Mouse (Mus musculus): ENCODE measurements at regions not wholly inside any gene's neighbourhood (a gene's known extent, or its start where the extent isn't known, plus 50 kb on each side); places are given as distances from the start of the nearest gene placed in this dataset.

DNA sequence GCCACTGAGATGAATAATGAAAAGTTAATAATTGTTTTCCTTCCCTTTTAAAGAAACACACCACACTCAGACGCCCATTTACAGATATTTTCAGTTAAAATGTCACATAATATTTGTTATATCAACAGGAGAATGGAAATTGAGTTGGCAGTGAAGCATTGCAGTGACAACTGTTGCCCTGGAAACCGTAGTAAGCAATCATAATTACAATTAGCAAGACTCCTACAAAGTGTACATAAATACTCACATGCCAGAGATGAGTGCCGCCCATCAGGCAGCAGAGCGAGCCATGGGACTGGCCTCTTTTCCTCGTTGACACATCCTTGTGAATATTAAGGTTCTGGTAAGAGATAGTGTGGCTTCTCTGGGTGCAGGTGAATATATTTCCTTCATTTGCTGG lies 129.6 kb upstream of the Kif2a start:
- no peaks in the 10 kb centered on the region for H3K27me3 ChIP-seq
- no peak overlapping the region for H3K4me3 ChIP-seq
- WGBS = 72% methylated on average over 5 of the region's 5 CpGs
- no peak overlapping the region for H3K9ac ChIP-seq
- H3K9me3 ChIP-seq = no peaks in the 10 kb centered on the region
- H3K27ac ChIP-seq (replicated peaks) = no peak overlapping the region
- no peak overlapping the region for H3K4me2 ChIP-seq
- H3K36me3 ChIP-seq = no peaks in the 10 kb centered on the region
- peaks cover 5% of the 10 kb centered on the region; the same call in 1 of the 2 replicates for H3K4me1 ChIP-seq (replicated peaks)
- ATAC-seq (ENCODE audit: low read depth) = no peak

DNA sequence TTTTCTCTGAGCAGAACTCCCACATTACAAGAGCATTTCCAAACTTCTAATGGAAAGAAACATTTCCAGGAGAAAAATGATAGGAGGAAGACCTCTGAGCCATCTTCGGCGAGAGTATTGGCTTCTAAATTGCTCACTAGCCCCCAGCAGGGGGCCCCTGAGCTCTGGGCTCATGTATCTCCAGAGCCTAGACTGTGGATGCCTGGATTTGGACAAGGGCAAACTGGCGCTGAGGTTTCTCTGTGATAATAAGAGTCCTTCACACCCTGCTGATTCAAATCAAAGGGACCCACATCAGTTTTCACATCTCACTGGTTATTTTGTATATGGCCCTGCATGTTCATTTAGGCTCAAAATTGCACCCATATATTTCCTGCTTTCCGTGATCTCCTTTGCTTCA lies 119.3 kb upstream of the Kif2a start:
- no peak for ATAC-seq (ENCODE audit: low read depth)
- H3K27me3 ChIP-seq = no peaks in the 10 kb centered on the region
- H3K36me3 ChIP-seq = no peaks in the 10 kb centered on the region
- H3K27ac ChIP-seq (replicated peaks) = no peak overlapping the region
- WGBS = 50% methylated on average over 4 of the region's 4 CpGs
- no peaks in the 10 kb centered on the region for H3K9me3 ChIP-seq
- H3K9ac ChIP-seq = no peak overlapping the region
- H3K4me1 ChIP-seq (replicated peaks) = no peaks in the 10 kb centered on the region
- H3K4me2 ChIP-seq = no peak overlapping the region
- no peak overlapping the region for H3K4me3 ChIP-seq

DNA sequence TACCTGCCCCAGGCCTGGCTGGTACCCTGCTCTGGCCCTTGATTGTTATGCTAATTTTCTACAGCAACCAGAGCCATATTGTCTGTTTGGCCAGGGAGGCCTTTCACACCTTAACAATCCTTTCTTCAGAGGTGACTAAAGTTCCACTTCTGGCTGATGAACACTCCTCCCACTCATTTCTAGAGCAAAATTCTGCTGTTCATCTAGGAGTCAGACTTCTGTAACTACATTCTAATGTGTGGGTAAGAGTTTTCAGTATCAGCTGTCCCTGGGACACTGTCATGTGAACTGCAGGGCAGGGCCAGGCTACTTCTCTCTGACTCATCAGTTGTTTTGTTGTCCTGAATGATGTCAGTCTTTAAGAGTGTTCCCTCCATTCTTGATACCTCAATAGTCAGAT lies 112.2 kb upstream of the Kif2a start:
- Histone ChIP-seq H3K9ac (no peak overlapping the region), H3K4me2 (no peak overlapping the region), H3K9me3 (no peaks in the 10 kb centered on the region), H3K27me3 (no peaks in the 10 kb centered on the region), H3K27ac (replicated peaks) (no peak overlapping the region), H3K4me3 (no peak overlapping the region), H3K4me1 (replicated peaks) (no peaks in the 10 kb centered on the region), H3K36me3 (no peaks in the 10 kb centered on the region)
- ATAC-seq (ENCODE audit: low read depth) = no peak

DNA sequence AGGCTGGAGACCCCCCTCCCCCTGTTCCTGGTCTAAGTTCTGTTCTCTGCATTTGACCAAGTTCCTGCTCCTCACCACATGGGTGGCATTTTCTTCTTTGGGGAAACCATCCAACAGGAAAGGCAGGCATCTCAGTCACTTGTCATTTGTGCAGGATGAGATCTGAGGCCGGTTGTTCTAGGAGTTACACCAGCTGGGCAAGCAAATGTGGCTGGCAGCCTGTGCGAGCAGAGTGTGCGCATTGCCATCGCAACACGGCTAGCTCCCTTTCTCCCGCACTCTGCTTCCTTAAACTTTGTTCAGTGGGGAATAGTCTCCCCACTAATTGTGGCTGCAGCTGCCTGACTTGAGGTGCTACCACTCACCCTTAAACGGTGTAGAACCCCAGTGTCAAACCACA lies 104.7 kb upstream of the Kif2a start:
- no peak for ATAC-seq (ENCODE audit: low read depth)
- Histone ChIP-seq H3K27ac (replicated peaks) (no peak overlapping the region), H3K9ac (no peak overlapping the region), H3K27me3 (no peaks in the 10 kb centered on the region), H3K4me2 (no peak overlapping the region), H3K4me3 (no peak overlapping the region), H3K36me3 (no peaks in the 10 kb centered on the region), H3K9me3 (no peaks in the 10 kb centered on the region), H3K4me1 (replicated peaks) (no peaks in the 10 kb centered on the region)
- WGBS = 90% methylated on average over 7 of the region's 7 CpGs

DNA sequence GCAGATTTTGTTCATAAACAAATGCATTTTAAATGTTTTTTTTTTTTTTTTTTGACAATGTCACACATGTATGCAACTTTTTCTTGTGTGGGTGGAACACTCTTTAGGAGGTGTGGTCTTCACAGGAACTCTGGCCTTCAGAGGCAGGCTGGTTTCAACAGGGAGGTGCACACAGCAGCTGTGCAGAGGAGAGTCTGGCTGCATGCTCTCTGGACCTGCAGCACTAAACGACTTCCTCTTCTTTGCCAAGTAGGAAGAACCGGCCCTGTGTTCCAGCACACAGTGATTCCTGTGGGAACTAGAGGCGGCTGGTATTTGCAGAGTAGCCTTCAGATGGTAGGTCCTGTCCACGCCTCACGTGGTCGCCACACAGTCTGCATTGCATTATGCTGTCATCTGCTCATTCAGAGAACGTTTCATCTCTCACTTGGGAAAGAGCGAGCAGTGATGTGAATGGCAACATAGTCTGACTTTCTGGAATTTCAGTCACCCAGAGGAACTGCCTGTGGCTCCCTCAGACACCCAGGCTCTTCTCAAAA lies 102.3 kb upstream of the Kif2a start:
- WGBS = 75% methylated on average over 8 of the region's 8 CpGs
- Histone ChIP-seq H3K27ac (replicated peaks) (no peak overlapping the region), H3K4me3 (no peak overlapping the region), H3K36me3 (no peaks in the 10 kb centered on the region), H3K27me3 (no peaks in the 10 kb centered on the region), H3K9ac (no peak overlapping the region), H3K4me2 (no peak overlapping the region), H3K9me3 (no peaks in the 10 kb centered on the region), H3K4me1 (replicated peaks) (no peaks in the 10 kb centered on the region)
- ATAC-seq (ENCODE audit: low read depth) = no peak

DNA sequence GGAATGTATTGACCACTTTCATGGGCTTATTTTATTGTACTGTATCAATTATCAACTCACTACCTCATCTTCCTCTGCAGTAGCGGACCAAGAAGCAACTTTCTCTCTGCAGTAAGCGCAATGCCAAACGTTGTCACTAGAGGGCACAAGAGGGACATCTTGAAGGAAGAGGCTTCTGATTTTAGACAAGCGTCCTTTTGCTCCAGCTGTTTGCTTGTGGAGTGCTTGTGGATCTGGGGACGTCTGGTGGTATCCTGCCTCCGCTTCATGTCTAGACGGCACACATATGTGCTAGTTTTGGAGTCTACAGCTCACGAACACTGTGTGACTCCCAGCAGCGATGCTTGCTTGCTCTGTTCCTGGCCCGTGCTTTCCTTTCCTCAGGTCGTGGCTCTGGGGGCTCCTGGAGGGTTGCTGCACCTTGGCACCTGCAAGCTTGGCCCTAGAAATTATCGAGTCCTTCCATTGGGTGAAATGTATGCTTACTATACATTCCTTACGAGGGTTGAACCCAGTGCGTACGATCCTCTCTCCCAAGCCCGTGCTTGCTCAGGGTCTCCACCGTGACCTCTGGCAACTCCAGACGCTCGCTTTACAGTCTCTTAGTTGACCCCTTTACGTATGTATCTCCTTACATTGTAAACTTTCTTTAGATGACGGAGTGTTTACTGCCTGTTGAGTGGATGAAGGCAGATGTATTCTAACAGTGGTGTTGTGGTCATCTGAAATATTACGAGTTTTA lies 92.2 kb upstream of the Kif2a start:
- ATAC-seq (ENCODE audit: low read depth) = peak; percentile 67; the same call in 1 of the 2 replicates
- Histone ChIP-seq H3K4me1 (replicated peaks) (no peaks in the 10 kb centered on the region), H3K4me3 (no peak overlapping the region), H3K9ac (no peak overlapping the region), H3K4me2 (no peak overlapping the region), H3K27me3 (no peaks in the 10 kb centered on the region), H3K36me3 (no peaks in the 10 kb centered on the region), H3K9me3 (no peaks in the 10 kb centered on the region), H3K27ac (replicated peaks) (no peak overlapping the region)
- WGBS = 60% methylated on average over 22 of the region's 22 CpGs

DNA sequence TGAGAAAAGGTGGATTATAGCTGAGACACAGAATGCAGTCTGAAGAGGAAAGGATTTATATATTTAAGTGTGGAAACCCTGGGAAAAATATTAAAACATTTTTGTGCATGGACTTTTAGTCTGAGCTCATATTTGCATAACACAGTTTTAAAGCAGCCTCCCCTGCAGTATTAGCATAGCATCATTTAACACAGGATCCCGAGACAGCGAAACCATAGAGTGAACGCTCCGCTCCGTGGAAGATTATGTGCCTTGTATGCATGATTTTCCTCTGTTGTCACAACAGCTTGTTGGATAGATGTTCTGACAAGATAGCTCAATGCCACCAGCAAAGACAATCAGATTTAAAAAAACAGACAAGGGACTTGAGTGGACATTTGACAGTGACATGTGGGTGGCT lies 86.1 kb upstream of the Kif2a start:
- Histone ChIP-seq H3K4me1 (replicated peaks) (peaks cover 7% of the 10 kb centered on the region), H3K27me3 (no peaks in the 10 kb centered on the region), H3K36me3 (no peaks in the 10 kb centered on the region), H3K9ac (no peak overlapping the region), H3K4me2 (0 out of 2 replicates have a peak overlapping the region, but pooled peaks have one; percentile 16), H3K27ac (replicated peaks) (no peak overlapping the region), H3K4me3 (no peak overlapping the region), H3K9me3 (no peaks in the 10 kb centered on the region)
- 69% methylated on average over 5 of the region's 5 CpGs for WGBS
- ATAC-seq (ENCODE audit: low read depth) = no peak

DNA sequence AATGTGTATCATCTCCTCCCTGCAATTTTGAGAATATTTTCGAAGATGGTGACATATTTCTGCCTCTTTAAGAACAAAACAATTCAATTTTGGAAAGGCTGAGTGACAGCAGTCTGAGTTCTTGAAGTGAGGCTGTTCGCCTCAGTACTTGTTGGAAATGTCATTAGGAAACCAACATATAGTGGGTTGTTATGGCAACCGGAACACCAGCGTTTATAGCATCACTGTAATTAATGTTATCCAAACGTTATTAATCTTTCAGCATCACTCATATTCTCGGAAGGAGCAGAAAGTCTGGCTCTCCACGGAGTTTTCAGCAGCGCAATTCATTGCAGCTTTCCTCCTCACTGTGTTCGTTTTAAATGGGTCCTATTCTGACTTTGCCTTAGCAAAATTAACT lies 85.6 kb upstream of the Kif2a start:
- H3K27me3 ChIP-seq = no peaks in the 10 kb centered on the region

DNA sequence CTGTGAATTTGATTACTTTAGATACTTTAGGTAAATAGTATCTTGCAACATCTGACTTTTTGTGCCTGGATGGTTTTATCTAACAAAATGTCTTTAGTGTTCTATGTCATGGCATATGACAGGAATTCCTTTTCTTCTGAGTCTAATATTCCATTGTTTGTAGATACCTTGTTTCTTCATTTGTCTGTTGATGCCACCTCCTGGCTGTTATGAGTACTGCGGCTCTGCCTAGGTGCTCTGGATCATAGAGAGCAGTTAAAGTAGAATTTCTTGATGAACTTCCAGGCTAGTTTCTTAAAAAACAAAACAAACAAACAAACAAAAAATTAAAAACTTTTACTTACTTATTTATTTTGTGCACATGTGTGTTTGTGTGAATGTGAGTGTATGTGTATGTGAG lies 83.6 kb upstream of the Kif2a start:
- no peaks in the 10 kb centered on the region for H3K36me3 ChIP-seq
- H3K4me1 ChIP-seq (replicated peaks) = peaks cover 7% of the 10 kb centered on the region
- H3K9me3 ChIP-seq = no peaks in the 10 kb centered on the region
- no peak for ATAC-seq (ENCODE audit: low read depth)
- 59% methylated on average over 1 of the region's 1 CpGs for WGBS
- no peaks in the 10 kb centered on the region for H3K27me3 ChIP-seq
- H3K9ac ChIP-seq = no peak overlapping the region
- no peak overlapping the region for H3K4me2 ChIP-seq
- no peak overlapping the region for H3K27ac ChIP-seq (replicated peaks)
- H3K4me3 ChIP-seq = no peak overlapping the region

More for the DNA sequence above, 85.6 kb upstream of the Kif2a start:
- no peaks in the 10 kb centered on the region for H3K9me3 ChIP-seq
- H3K27ac ChIP-seq (replicated peaks) = no peak overlapping the region
- no peak overlapping the region for H3K4me3 ChIP-seq
- H3K4me2 ChIP-seq = no peak overlapping the region
- ATAC-seq (ENCODE audit: low read depth) = no peak
- H3K36me3 ChIP-seq = no peaks in the 10 kb centered on the region
- 57% methylated on average over 9 of the region's 9 CpGs for WGBS
- peaks cover 7% of the 10 kb centered on the region for H3K4me1 ChIP-seq (replicated peaks)
- no peak overlapping the region for H3K9ac ChIP-seq

DNA sequence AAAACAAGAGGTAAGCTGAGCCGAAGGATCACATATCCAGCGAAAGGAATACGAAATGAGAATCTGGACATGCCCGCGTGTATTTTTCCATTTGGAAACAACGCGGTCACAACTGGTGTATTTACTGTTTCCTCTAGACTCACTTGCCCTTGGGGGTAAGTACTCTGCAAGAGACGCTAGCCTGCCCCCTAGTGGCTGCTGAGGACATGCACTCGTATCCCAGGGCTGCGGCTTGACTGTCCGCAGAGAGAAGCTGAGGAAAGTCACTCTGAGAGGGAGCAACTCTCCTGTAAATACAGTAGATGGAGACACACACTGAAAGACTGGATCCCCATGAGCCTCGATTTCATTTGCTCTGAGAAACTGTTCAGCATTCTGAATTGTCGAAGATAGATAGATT lies 79.7 kb upstream of the Kif2a start:
- Histone ChIP-seq H3K9ac (no peak overlapping the region), H3K36me3 (no peaks in the 10 kb centered on the region), H3K4me1 (replicated peaks) (no peaks in the 10 kb centered on the region), H3K4me2 (peak overlapping the region; percentile 20; the same call in 1 of the 2 replicates), H3K9me3 (no peaks in the 10 kb centered on the region), H3K27me3 (no peaks in the 10 kb centered on the region), H3K4me3 (no peak overlapping the region), H3K27ac (replicated peaks) (no peak overlapping the region)
- 29% methylated on average over 13 of the region's 13 CpGs for WGBS
- ATAC-seq (ENCODE audit: low read depth) = 0 out of 2 replicates have a peak, but pooled peaks have one; percentile 74

DNA sequence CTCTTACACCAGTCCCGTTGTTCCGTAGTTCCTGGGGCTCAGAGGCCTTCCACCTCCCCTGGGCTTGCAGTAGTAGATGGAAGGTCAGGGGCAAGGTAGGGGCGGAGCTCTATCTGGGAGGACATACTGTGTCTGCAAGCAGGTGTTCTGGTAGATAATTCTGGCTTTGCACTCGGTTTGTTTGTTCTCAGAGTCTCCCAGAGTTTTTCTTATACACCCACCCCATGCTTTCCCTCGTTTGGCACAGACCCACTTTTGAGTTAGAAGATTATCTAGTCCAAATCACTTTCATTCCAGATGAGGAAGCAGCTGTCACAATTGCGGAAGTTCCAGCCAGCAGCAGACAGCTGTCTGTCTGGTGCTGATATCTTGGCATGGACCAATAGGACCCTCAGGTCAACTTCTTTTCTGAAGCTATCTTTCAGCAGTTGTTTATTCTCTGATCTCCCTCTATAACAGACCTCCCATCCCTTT lies 79.0 kb upstream of the Kif2a start:
- Histone ChIP-seq H3K9me3 (no peaks in the 10 kb centered on the region), H3K4me1 (replicated peaks) (no peaks in the 10 kb centered on the region), H3K27ac (replicated peaks) (no peak overlapping the region), H3K9ac (no peak overlapping the region), H3K4me2 (no peak overlapping the region), H3K4me3 (no peak overlapping the region), H3K27me3 (no peaks in the 10 kb centered on the region), H3K36me3 (no peaks in the 10 kb centered on the region)
- ATAC-seq (ENCODE audit: low read depth) = no peak
- WGBS = 77% methylated on average over 6 of the region's 6 CpGs

DNA sequence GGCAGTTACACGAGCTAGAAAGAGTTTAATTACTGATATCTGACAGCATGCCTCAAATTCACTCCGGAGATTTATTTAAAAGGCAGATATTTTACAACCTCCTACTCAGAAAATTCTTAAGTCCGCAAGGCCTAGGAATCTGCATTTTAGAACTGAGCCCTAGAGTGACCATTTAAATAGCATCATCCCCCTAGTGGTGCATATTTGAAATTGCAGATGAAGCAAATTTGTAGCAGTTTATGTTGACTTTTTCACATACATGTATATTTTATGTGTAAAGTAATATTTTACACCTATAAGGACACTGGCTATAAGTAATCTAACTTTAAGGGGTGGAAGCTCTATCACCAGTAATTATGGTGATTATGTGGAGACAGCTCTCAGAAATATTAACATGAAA lies 78.2 kb upstream of the Kif2a start:
- no peak for ATAC-seq (ENCODE audit: low read depth)
- WGBS = 74% methylated on average over 3 of the region's 3 CpGs
- Histone ChIP-seq H3K9ac (no peak overlapping the region), H3K4me1 (replicated peaks) (no peaks in the 10 kb centered on the region), H3K9me3 (no peaks in the 10 kb centered on the region), H3K4me2 (no peak overlapping the region), H3K4me3 (no peak overlapping the region), H3K27me3 (no peaks in the 10 kb centered on the region), H3K27ac (replicated peaks) (no peak overlapping the region), H3K36me3 (no peaks in the 10 kb centered on the region)

DNA sequence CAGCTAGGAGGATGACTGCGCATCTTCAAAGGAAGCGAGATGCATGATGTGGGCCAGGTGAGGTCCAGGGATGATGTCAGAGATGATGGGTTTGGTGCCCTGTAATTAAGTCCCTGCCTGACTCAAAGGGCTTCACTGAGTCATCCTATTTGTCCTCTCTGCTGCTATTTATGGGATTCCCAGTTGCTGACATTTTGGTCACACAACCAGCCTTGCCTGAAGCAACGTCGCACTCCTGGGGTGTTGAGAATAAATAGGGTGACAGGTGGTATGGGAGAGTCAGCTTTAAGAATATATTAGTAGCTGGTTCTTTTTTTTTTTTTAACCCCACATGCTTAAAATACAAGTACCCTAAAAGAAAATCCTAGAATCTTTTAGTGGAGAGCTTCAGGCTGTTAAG lies 75.1 kb upstream of the Kif2a start:
- ATAC-seq (ENCODE audit: low read depth) = no peak
- Histone ChIP-seq H3K27me3 (no peaks in the 10 kb centered on the region), H3K36me3 (no peaks in the 10 kb centered on the region), H3K4me1 (replicated peaks) (no peaks in the 10 kb centered on the region), H3K9ac (no peak overlapping the region), H3K4me3 (no peak overlapping the region), H3K27ac (replicated peaks) (no peak overlapping the region), H3K4me2 (no peak overlapping the region), H3K9me3 (no peaks in the 10 kb centered on the region)
- 92% methylated on average over 4 of the region's 4 CpGs for WGBS
